Mouse (Mus musculus): Measurements from ENCODE around the gene Padi6. TPM values are rescaled to one million over a fixed set of nuclear protein-coding genes. Genes with fewer than 3 reads are reported as not detected.

Padi6 gene
- total RNA-seq (2023) = not detected

GRCm38 (mm10) chr4:140742543-140742942 lies at the start of gene Padi6:
Gene Padi6, minus strand, starts transcription at chr4:140742643.

GRCm38 (mm10) chr4:140774025-140774800 lies 31.8 kb upstream of the Padi6 start, which contains the start of gene Padi4:
Gene Padi4, minus strand, starts transcription at chr4:140774236.

GRCm38 (mm10) chr4:140700269-140701018 lies 42.0 kb downstream of the Padi6 start, which contains the start of gene Rcc2:
Gene Rcc2, plus strand, starts transcription at chr4:140700541.

Other genes with a start within 250 kb of the Padi6 start
- 100 to 1,000 TPM; 276 to 304 TPM for gene Arhgef10l, start 76.6 kb downstream of the Padi6 start, total RNA-seq (2023)
- 10 to 100 TPM; 79.9 to 92.6 TPM for gene Rcc2, start 42.1 kb downstream of the Padi6 start, total RNA-seq (2023)
- 10 to 100 TPM; 22.0 to 46.1 TPM for gene Padi4, start 31.6 kb upstream of the Padi6 start, total RNA-seq (2023)
- under 1 TPM; 0.21 to 0.27 TPM for gene Padi3, start 68.0 kb upstream of the Padi6 start, total RNA-seq (2023)
- gene Padi1, start 103.1 kb upstream of the Padi6 start, total RNA-seq (2023) = not detected
- 100 to 1,000 TPM; 106 to 111 TPM for gene Padi2, start 163.7 kb upstream of the Padi6 start, total RNA-seq (2023)
- gene Sdhb, start 218.6 kb upstream of the Padi6 start, total RNA-seq (2023) = 100 to 1,000 TPM; 115 to 124 TPM
- 100 to 1,000 TPM; 171 to 207 TPM for gene Atp13a2, start 244.2 kb upstream of the Padi6 start, total RNA-seq (2023)

Data from monocyte, adult 59 days (primary cell).